Mouse (Mus musculus) C2C12 (cell line): Measurements from ENCODE around the gene Agrp.

Experiments
- CEBPB ChIP-seq: IDR thresholded peaks from one replicate; pipeline ENCODE4 v1.6.1; 2011; ENCODE audit warnings: low read depth, mild to moderate bottlenecking, control low read depth, moderate library complexity
- CTCF ChIP-seq: IDR thresholded peaks from one replicate; pipeline ENCODE4 v1.5.1; 2011; ENCODE audit not compliant: control insufficient read depth, insufficient read depth, insufficient read length
- FOSL1 ChIP-seq: IDR thresholded peaks from one replicate; pipeline ENCODE4 v1.8.0; 2011; ENCODE audit warnings: mild to moderate bottlenecking, low read length; ENCODE audit not compliant: poor library complexity, insufficient read depth, severe bottlenecking

- no peak for TF ChIP-seq CTCF
- TF ChIP-seq FOSL1 = no peak
- TF ChIP-seq CEBPB = no peak
Measured at GRCm38 (mm10) chr8:105613037-105613436, 24.2 kb downstream of the Agrp start.
